Mouse (Mus musculus) ovary, adult 18-20 months (tissue): ENCODE results near the gene Klhl7.
A peak's percentile ranks its signal among the peaks of the same experiment; 100 is the strongest.

Source experiments
- DNase-seq: peaks from one replicate; pipeline ENCODE4 v3.0.0; 2022; ENCODE audit warnings: low spot score, mixed read lengths

The Klhl7 gene

DNA sequence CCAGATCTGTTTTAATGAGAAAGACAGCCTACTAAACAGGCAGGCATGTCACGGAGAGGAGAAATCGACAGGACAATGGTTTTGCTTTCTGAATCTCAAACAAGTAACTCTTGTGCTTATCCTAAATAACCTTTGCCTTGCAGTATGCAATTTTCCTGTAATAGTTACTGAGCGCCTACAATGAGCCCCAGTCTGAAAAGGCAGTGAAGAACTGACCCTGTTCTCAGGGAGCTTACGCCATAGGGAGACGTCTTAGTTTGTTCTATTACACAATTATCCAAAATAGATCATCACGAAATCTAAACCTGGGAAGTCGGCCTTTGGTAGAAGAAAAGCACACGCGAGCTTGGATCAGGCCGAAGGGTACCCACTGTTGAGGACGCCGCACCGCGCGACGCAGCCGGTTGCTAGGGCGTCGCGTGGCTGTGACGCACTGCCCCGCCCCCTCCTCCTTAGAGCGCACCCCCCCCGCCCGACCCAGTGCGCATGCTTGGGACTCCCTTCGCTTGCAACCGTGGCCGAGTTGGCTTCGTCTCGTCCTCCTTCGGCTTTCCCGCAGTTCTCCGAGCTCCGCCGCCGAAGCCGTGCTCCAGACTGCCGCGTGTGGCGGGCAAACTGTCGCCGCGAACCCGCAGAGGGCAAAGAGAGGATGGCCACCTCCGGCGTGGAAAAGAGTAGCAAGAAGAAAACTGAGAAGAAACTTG, at the start of gene Klhl7:
TSS of gene Klhl7 (plus strand) at position 500 of the 704 bp plus-strand sequence.
- peak; percentile 73 for DNase-seq

DNA sequence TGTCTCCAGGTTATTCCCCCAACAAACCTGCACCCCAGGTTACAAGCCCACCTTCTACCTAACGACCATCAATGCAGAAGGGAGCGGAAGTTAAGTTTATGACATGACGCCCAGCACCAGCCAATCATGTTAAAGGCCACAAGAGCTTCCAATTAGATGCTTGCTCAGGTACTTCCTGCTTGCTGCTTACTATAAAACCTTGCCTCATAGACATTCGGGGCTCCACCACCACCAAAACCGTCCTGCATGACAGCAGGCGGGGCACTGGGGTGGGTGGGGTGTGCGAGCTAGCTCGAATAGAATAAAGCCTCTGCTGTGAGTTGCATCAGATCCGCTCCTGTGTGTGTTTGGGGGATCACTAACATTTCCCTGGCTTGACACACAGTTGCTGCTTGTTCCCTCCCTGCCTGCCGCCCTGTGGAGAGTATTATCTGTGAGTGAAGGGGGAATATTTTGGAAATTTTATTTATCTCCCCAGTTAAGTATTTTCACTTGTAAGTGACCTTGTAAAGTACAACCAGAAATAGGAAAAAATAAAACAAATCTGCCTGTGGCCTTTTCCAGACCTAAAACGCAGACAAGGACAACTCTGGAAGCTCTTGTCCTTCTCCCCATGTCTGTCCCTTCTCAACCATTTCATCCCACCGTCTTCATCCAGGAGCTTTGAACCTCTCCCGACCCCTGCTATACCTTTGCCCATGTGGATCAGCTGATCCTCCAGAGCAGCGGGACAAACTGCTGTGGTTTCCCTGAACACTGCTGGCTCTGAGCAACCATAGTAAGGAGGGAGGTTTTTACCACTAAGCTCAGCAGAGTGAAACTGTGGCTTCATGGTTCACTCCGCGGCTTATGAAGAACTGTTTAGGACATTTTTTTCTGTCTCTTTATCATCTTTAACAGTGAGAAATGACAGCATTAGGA, 48.4 kb upstream of the Klhl7 start:
- DNase-seq: peak; percentile 62

DNA sequence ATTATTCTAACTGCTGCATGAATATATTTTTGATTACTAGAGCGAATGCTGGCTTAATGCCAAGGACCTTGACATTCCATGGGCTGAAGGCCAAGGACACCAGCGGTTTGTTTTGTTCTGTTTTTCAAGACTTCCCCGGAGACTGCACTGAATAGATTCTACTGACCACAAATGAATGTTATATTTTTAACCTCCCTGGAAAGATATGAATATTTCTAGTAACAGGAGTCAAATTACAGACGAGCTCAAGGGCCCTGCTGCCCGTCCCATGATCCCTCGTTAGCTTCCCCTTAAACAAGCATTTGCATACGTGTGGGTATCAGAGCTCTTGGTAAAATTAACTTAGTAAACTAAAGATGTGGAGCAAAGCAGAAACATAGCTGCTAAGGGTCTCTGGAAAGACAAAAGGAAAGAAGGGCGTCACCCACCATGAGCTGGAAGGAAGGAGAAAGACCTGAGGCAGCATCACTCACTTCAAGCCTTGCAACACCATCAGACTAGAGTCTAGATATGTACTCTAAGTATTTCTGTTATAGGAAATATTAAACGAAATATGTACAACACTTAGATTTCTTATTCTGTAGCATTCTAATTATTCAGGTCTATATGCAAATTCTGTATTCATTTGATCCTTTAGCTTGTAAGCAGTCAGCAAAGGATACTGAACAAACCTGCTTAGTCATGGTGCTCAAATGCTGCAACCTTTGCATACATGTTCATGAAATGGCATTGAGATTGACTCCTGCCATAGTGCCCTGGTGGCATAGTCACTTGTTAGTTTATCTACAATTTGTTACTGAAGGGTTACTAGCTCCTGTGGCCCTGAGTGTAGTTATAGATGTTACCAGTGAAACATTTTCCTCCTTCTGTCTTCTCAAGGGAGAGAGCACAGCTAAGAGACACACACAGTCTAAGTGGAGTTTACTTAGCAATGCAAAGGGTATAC, 46.9 kb upstream of the Klhl7 start:
- peak; percentile 43 for DNase-seq

DNA sequence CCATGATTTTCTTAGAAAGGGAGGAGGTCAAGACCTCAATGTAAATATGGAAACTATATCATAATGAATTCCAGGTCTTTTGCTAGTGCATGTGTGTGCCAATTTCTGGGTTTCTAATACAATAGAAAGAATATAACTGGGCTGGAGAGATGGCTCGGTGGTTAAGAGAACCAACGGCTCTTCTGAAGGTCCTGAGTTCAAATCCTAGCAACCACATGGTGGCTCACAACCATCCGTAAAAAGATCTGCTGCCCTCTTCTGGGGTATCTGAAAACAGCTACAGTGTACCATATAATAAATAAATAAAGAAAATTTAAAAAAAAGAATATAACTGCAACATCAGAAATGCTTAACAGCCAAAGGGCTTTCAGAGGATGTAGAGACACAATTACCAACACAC, 46.0 kb upstream of the Klhl7 start:
- no peak for DNase-seq

DNA sequence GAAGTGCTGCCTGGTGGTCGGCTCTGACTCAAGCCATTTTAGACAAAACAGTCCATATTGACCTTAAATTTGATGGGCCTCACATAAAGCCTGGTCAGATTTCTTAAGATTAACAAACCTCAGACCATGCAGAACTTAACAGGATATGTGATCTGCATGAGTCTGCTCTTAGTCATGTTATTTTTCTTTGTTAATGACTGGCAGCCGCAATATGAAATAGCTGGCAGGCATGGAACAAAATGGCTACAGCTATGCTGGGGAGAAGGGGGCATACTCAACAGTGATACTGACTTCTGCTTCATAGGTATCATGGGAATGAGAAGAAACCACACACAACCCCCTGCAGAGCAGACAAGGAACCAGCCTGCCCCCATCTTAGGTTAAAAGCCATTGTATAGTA, 43.5 kb upstream of the Klhl7 start:
- no peak for DNase-seq

DNA sequence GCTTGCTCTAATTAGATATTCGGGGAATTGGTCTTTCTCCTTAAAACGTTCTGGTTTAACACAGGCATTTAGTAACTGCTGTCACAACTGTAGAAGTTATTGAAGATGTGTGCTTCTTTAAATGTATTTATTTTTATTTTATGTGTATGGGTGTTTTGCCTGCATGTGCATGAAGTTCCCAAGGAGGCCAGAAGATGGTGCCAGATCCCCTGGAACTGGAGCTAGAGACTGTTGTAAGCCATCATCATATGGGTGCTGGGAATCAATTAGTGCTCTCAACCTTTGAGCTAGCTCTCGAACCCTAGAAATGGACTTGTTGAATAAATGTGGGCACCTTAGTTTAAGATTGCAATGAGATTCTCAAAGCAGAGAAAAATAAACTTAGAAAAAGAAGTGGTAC, 42.8 kb upstream of the Klhl7 start:
- no peak for DNase-seq

DNA sequence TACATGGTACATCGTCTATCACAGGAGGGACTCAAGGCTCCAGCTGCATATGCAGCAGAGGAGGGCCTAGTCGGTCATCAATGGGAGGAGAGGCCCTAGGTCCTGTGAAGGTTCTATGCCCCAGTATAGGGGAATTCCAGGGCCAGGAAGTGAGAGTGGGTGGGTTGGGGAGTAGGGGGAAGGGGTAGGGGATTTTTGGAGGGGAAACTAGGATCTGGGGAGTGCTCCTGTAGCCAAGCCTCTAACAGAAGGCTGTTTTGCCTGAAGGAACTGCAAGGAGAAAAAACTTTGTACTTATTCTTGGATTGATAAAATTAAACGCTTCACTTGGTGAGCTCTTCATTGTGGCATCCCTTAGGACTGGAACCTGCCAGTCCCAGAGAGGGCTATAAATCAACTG, 39.5 kb upstream of the Klhl7 start:
- DNase-seq: no peak

DNA sequence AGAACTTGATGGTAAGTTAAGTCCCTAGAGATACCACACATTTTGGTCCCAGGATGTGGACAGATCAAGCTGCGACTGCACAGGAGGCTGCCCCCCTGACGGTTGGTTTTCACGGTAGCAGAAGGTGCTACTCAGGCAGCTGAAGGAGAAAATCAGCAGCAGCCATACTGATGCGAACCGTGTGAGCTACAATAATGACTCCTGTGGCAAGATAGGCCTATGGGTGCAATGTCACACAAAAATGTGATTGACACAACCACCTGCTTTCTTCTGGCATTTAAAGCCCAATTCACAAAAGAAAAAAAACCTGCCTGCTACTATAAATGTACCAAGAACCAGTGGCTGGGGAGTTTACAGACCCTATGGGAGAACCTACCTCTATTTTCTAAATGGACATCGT, 37.4 kb upstream of the Klhl7 start:
- DNase-seq: no peak

DNA sequence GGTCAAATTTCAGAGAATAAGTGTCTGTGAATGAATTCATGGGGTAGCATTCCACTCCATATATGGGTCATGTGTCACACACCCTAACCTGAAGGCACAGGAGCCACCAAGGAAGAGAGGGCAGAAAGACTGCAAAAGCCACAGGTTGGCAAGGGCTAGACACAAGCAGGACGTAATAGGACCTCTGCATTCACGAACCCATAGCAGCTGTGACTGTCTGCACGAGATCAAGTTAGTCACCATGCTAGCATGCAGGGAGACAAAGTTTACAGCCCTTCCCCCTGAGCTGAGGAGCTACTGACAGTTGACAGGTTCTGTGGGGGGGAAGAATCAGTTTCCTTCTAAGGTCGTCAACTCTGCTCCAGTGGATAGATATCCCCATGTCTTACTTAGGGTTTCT, 36.9 kb upstream of the Klhl7 start:
- DNase-seq: no peak

DNA sequence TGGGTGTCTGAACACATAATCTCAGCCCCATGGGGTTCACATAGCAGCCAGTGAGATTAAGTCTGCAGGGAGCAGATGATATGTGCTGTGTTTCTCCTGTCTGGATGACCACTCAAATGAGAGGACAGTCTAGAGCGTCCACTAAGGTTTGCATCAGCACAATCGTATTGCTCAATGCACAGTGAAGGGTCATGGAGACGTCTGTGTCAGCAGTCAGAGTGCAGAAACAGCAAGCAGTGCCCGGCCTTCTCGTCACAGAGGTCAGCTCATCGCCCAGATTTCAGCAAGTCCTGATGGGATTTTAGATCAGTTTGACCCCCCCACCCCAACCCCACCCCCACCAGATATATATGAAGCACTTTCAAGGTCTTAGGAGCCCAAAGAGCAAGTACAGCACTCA, 31.4 kb upstream of the Klhl7 start:
- no peak for DNase-seq

DNA sequence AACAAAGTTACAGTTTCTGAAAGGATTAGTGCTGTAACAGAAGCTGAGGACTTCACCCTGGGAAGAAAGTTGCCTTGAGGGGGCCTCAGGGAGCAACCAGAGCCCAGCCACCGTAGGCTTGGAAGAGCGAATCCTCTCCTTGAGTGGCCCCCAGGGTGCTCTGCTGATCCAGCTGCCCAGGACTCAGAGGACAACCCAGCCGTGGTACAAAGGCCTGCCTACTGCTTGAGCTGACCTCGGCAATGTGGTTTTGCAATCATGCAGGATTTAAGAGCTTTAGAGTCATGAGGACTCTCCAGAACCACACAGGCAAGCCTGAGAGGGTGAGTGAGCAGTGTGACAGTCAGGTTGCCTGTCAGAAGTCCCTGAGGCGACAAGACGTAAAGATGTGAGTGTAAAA, 28.4 kb upstream of the Klhl7 start:
- no peak for DNase-seq

DNA sequence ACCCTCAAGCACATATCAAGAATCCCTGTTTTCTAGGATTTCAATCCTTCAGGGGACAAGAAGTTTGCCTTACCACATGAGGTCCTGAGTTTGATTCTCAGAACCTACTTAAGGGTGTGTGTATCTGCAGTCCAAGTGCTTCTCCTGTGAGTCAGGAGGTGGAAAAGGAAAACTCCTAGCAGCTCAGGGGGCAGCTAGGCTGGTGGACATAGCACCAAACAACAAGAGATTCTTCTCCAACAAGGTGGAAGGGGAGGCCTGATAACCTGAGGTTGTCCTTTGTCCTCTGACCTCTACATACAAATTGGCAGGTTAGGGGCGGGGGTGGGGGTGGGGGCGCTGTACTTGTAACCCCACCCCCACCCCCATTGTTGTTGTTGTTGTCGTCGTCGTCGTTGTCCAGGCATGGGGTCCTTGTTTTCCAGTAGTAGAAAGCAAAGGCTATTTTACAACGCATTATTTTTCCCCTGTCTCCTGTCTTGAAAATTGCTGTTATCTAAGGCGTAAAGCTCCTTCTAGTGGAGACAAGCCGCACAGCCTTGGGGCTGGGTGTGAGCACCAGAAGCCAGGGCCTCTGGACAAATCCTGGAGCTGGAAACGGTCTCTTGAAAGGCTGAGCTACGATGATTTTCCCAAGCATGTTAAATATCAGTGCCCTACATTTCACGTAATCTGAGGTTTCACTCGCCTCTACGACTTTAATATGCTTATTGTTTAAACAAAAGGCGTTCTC, 23.3 kb upstream of the Klhl7 start:
- peak; percentile 73 for DNase-seq

DNA sequence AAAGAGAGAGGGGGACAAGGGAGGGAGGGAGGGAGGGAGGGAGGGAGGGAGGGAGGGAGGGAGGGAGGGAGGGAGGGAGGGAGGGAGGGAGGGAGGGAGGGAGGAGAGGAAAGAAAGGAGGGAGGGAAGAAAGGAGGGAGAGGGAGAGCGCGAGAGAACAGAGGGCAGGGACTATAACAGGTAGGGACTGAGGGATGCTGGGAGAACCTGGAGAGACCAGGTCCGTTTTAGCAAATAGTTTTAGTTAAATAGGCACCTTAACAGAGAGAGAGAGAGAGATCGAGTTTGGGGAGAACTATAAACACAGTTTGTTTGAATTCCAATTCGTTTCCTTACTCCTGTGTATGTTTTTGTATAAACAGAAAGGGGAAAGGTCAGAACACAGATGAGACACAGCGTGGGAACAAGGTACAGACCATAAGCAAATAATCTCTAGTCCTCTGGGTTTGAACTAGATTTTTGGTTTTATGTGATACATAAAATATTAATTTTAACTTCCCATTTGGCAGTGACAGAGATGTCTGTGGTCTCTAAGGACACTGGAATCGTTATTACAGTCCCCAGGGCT, 22.6 kb upstream of the Klhl7 start:
- no peak for DNase-seq

DNA sequence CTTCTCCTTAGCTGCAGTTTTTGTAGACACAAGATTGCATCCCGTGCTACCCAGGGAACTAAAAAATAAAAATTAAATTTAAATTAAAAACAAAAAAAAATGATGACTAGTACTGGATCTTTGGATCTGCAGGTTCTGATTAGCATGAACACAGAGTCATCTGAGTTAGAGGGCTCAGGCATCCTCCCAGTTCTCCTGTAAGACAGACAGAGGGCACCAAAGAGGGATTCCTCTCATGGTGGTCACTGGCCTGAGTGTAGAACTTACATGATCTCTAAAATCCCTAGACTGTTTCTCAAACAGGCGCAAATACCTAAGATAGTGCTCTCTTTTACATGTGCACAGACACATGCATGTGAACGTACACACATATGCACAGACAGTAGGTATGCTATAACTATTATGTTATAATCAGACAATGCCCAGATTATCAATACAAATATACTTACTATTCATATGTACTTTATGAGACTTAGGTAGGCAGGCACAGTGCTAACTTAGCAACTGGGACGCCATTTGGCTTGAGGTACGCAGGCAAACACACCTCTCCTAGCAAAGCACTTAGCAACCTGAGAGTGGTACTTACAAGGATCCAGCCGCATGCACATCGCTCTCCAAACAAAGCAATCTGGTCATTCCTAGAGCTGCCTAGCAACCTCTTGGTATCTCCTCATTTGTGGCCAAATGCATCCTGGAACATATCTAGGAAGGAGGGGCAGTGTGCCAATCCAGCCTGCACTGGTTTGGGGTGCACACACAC, 21.8 kb upstream of the Klhl7 start:
- no peak for DNase-seq

DNA sequence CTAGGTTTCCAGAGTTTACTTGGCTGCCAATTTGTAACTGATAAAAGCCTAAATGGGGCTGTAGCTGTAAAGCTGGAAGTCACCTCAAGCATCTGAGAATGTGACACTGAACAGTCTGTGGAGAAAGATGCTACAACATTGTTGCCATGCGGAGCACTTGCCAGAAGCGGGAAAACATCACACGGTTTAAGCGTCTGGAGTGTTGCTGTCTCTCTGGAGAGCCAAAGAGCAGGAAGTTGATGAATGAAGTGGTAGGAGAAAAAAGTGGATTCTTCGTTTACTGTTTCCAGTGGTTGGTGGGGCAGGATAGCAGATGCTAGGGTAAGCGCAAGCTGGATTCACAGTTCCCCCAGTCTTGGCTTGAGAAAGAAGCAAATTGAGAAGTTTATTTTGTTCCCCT, 19.6 kb upstream of the Klhl7 start:
- DNase-seq: no peak

DNA sequence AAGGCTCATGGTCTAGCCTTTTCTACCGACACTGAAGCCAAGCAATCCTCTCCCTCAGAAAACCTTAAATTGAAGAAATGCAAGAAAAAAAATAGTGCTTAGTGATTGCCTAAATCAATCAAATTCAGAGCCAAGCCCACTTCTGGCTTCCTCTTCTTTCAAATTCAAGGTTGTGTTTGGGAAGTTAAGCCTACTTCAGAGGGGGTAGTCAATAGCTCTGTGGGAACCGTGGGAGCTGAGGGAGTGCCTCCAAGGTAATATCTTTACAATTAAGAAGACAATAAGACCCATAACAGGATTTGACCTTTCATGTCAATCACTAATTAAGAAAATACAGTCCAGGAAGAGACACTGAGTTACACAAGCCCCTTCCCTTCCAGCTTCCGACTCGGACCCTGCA, 15.6 kb upstream of the Klhl7 start:
- DNase-seq: no peak

DNA sequence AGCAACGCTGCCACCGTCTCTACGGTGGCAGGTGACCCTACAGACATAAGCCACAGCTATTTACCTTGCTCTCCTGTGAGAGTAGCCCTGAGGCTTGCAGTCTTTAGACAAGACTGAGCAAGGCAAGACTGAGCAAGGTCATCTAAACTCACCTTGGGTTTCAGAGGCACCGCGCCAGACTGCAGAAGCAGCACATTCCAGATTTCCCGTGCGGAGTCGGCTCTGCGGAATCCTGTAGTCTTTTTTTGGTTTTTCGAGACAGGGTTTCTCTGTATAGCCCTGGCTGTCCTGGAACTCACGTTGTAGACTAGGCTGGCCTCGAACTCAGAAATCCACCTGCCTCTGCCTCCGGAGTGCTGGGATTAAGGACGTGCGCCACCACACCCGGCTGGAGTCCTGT, 14.2 kb upstream of the Klhl7 start:
- DNase-seq: no peak

DNA sequence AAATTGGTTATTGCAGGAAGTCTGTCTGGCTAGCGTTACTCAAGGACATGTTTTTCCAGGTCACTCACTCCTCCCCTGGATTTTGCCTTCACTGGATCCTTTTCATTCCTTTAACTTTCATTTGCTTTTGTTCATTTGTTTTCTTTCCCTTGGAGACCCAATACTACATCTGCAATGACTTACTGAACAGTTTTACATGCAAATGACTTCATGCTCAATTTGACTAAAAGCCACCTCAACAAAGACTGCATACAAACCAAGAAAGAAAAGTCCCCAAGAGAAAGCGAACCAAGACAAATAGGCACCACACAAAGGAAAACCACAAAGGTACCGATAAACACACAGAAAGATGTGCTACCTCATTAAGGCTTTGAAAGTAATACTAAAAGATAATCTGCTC, 13.5 kb upstream of the Klhl7 start:
- DNase-seq: no peak

DNA sequence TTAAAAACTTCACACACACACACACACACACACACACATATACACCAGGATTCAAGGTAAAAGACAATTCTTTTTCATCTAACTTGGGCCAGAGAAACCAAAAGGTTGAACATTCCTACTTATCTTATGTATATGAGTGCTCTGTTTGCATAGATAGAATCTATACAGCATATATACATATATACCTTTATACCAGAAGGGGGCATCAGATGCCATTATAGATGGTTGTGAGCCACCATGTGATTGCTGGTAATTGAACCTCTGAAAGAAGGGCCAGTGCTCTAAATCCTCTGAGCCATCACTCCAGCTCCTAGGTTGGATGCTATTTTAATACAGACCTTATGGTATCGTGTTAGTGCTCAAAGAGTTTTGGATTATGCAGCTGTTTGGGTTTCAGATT, 12.0 kb upstream of the Klhl7 start:
- no peak for DNase-seq

DNA sequence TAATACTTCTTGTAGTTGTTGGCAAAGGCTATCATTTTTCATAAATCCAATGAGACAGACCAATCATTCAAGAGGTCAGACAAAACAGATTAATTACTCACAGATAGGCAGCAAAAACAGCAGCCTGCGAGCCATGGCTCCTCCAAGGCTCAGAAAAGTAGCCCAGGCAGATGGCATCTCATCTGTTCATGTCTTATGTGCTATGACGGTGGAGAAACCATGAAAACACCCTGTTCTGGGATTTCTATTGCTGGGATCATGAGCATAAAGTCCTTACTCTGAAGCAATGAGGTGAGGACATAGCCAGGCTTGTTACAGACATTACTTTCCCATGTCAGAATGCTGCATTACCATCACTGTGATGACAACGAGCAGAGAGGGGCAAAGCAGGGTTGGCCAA, 7.9 kb upstream of the Klhl7 start:
- no peak for DNase-seq

DNA sequence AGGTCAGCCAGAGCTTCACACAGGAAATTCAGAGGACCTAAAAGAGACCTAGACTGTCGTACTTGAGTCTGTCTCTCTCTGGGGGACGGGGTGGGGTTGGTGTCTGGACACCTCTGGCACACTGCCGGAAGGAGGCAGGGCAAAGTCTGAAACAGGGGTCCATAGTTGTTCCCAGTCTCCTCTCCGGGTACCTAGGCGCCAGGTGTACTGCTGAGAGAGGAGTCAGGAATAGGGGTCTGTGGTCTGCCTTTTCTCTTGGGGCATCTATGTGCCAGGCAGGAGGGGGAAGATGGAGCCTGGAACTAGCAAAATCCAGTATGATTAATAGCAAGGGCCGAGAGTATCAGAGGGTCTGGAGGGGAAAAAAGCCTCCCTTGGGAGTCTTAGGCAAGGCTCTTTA, 5.0 kb upstream of the Klhl7 start:
- no peak for DNase-seq
